Mouse (Mus musculus) lung, postnatal 0 days (tissue): ENCODE results near the gene Usp31.

ENCODE experiments used
- CTCF ChIP-seq: IDR thresholded peaks from 2 replicates; pipeline ENCODE4 v1.5.1; 2016; ENCODE audit warnings: antibody characterized with exemption, mild to moderate bottlenecking
- EP300 ChIP-seq: IDR thresholded peaks from 2 replicates; pipeline ENCODE4 v1.6.1; 2016; ENCODE audit warnings: antibody characterized with exemption, mild to moderate bottlenecking, control low read depth

DNA sequence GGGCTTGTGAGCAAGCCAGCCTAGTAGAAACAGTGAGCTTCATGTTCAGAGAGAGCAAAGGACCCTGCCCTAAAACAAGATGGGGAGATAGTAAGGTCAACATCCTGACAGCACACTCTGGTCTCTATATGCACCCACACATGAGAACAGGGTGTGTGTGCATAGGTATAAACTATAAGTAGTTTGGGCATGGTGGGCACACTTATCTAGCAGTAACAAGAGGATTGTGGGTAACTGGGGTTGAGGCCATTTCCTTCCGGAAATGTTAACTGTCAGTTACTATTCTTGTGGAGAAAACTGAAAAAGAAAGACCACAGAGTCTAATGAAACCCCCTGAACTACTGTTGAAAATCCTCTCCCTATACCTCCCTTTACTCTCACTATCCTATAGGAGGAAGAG is 112.4 kb downstream of the Usp31 start:
- no peak for TF ChIP-seq EP300
- no peak for TF ChIP-seq CTCF
